In the genomic region with DNA sequence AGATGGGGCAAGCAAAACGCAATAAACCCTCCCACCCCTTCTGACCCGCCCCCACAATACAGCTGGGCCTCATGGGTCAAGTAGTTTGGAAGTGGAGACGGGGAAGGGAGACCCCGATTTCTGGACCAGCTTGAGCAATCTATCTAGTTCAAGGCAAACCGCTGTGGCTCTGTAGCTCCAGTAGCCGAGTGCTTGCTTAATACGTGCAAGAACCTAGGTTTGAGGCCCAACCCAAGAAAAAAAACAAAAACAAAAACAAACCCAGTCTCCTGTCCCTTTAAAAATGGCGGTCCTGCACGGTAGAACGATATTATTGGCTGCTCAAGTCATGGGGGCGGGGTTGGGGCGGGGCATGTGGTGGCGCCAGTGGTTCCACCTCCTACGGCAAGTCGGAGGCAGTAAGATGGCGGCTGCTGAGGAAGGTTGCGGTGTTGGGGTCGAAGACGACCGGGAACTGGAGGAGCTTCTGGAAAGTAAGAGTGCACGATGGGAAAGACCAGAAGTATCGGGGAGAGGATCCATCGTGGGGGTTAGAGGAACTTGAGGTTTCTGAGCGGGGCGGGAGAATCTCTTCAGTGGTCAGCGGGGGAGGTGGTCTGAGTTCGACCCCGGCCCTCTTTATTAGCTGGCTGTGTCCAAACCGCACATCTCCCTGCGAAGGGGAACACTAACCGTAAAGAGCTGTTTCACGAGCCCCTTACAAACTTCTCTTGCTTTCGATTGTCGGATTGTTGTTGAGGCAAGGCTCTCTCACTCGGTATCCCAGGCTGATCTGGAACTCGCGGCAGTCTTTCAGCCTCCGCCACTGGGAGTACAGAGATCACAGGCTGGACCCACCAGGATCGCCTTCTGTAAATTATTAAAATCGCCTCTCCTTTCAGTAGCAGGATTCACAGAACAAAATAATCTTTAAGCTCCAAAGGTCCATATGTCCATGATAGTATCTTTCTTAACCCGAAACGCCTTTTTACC, we compare ENCODE assay signal across 8 mouse cellular contexts. TPM values are rescaled to one million over a fixed set of nuclear protein-coding genes. Genes with fewer than 3 reads are reported as not detected.
DNase-seq lines count a peak whose midpoint lies in the region; ATAC-seq and TF ChIP-seq lines count a peak whose summit lies in the region.

Gene Pex19 (plus strand): TSS at position 380 of the 972 bp plus-strand sequence.

- no peak for TF ChIP-seq CTCF in G1E (IDR thresholded peaks at IDR 0.05; ENCODE audit: low read depth, low read length)

- no peak within 1 kb of the TSS for H3K27ac ChIP-seq in forebrain, embryonic 14.5 days (ENCODE audit: low read depth, low read length)
- peak within 1 kb of the TSS; percentile 65 for H3K27ac ChIP-seq in liver, embryonic 16.5 days (ENCODE audit: low read length)
- H3K27ac ChIP-seq in neural tube, embryonic 13.5 days (replicated peaks): peak within 1 kb of the TSS; percentile 67; the same call in 1 of the 2 replicates

- H3K4me3 ChIP-seq in G1E (ENCODE audit: low read depth, low read length): peak within 1 kb of the TSS; percentile 76
- H3K4me3 ChIP-seq in forebrain, embryonic 14.5 days (ENCODE audit: low read depth, low read length): peak within 1 kb of the TSS; percentile 71
- H3K4me3 ChIP-seq in liver, embryonic 16.5 days (ENCODE audit: low read depth, low read length): peak within 1 kb of the TSS; percentile 93
- peak within 1 kb of the TSS; percentile 73 for H3K4me3 ChIP-seq in neural tube, embryonic 13.5 days

- WGBS in forebrain, embryonic 14.5 days: 1% methylated on average over 42 of the region's 42 CpGs
- WGBS in large intestine, adult 2 months: 1% methylated on average over 42 of the region's 42 CpGs
- WGBS in liver, embryonic 16.5 days (ENCODE audit: insufficient replicate concordance): under 1% methylated on average over 42 of the region's 42 CpGs
- WGBS in neural tube, embryonic 13.5 days: 1% methylated on average over 42 of the region's 42 CpGs

- H3K4me1 ChIP-seq in G1E (ENCODE audit: insufficient read depth, low read depth, low read length): peaks cover 21% of the 10 kb centered on the region
- peaks cover 8% of the 10 kb centered on the region for H3K4me1 ChIP-seq in forebrain, embryonic 14.5 days (ENCODE audit: control insufficient read depth, insufficient read depth, low read length)
- peaks cover 14% of the 10 kb centered on the region for H3K4me1 ChIP-seq in liver, embryonic 16.5 days (ENCODE audit: control insufficient read depth, low read depth, low read length)
- H3K4me1 ChIP-seq in neural tube, embryonic 13.5 days (replicated peaks): peaks cover 22% of the 10 kb centered on the region

- ATAC-seq in G1E (ENCODE audit: extremely low read depth, insufficient number of reproducible peaks, low FRiP score, poor library complexity, severe bottlenecking): peak; percentile 92
- ATAC-seq in forebrain, embryonic 14.5 days: peak; percentile 98
- ATAC-seq in liver, embryonic 16.5 days (ENCODE audit: low read depth): peak; percentile 97
- peak; percentile 99 for ATAC-seq in neural tube, embryonic 13.5 days (ENCODE audit: low read depth)

- peaks cover 55% of the 10 kb centered on the region for H3K36me3 ChIP-seq in G1E (replicated peaks)
- H3K36me3 ChIP-seq in forebrain, embryonic 14.5 days (ENCODE audit: control insufficient read depth, insufficient read depth, low read length): peaks cover 53% of the 10 kb centered on the region
- H3K36me3 ChIP-seq in liver, embryonic 16.5 days (ENCODE audit: control insufficient read depth, insufficient read depth): peaks cover 21% of the 10 kb centered on the region
- peaks cover 55% of the 10 kb centered on the region for H3K36me3 ChIP-seq in neural tube, embryonic 13.5 days

- peak; percentile 73 for DNase-seq in G1E (ENCODE audit: low spot score)
- peak; percentile 63 for DNase-seq in cerebellum, adult 11 months
- DNase-seq in forebrain, embryonic 14.5 days (ENCODE audit: low spot score): peak; percentile 97
- peak; percentile 81 to 88 for DNase-seq in heart, postnatal 10 days
- no peak for DNase-seq in large intestine, adult 2 months (ENCODE audit: low read depth, low spot score)
- peak; percentile 85 for DNase-seq in telencephalon, adult 2 months (ENCODE audit: low read depth, low spot score)

- H3K9ac ChIP-seq in forebrain, embryonic 14.5 days (ENCODE audit: low read length): peak within 1 kb of the TSS; percentile 84
- H3K9ac ChIP-seq in liver, embryonic 16.5 days (ENCODE audit: low read depth, low read length): peak within 1 kb of the TSS; percentile 88
- H3K9ac ChIP-seq in neural tube, embryonic 13.5 days: peak within 1 kb of the TSS; percentile 91

- H3K27me3 ChIP-seq in G1E (ENCODE audit: insufficient read depth, low read length): no peaks in the 10 kb centered on the region
- H3K27me3 ChIP-seq in forebrain, embryonic 14.5 days (replicated peaks; ENCODE audit: control insufficient read depth, insufficient read depth, low read length): no peaks in the 10 kb centered on the region
- H3K27me3 ChIP-seq in liver, embryonic 16.5 days (ENCODE audit: control insufficient read depth, insufficient read depth, low read depth, low read length): no peaks in the 10 kb centered on the region
- no peaks in the 10 kb centered on the region for H3K27me3 ChIP-seq in neural tube, embryonic 13.5 days

- H3K4me2 ChIP-seq in forebrain, embryonic 14.5 days (ENCODE audit: low read length): peak within 1 kb of the TSS; percentile 75
- H3K4me2 ChIP-seq in liver, embryonic 16.5 days (ENCODE audit: low read depth, low read length): peak within 1 kb of the TSS; percentile 89
- peak within 1 kb of the TSS; percentile 62 for H3K4me2 ChIP-seq in neural tube, embryonic 13.5 days

- H3K9me3 ChIP-seq in G1E (replicated peaks): no peaks in the 10 kb centered on the region
- H3K9me3 ChIP-seq in forebrain, embryonic 14.5 days (replicated peaks; ENCODE audit: control insufficient read depth, low read length): no peaks in the 10 kb centered on the region
- no peaks in the 10 kb centered on the region for H3K9me3 ChIP-seq in liver, embryonic 16.5 days (replicated peaks; ENCODE audit: control insufficient read depth, low read length)
- H3K9me3 ChIP-seq in neural tube, embryonic 13.5 days: no peaks in the 10 kb centered on the region

- intact Hi-C loops in heart, postnatal 10 days (cut with DNase I): loop anchor here (2.0 kb wide), 1 partner anchor 184 kb away; no protein-coding TSS in a partner anchor

RNA-seq across cellular contexts. Expression of gene Pex19, which starts in this region (rescaled TPM):
- total RNA-seq in G1E (2014; fragmentation: Nextera tagmentation) (47.6 and 55.4 TPM in 2 replicates), G1E (2017) (51.8 and 54.2 TPM in 2 replicates)
- 12.5 and 24.9 TPM in 2 replicates for polyA plus RNA-seq in G1E (2012)
- polyA plus RNA-seq in forebrain, embryonic 14.5 days (2014; fragmentation: Nextera tagmentation; extraction: Ambion mirVana): 159 TPM in 2 replicates
- total RNA-seq in heart, postnatal 10 days (2021): 100 to 1,000 TPM; 145 to 153 TPM
- 81.2 and 108 TPM in 2 replicates for polyA plus RNA-seq in large intestine, adult 2 months (2012; rRNA removed)
- 42.4 and 43.9 TPM in 2 replicates for polyA plus RNA-seq in liver, embryonic 16.5 days (2015; fragmentation: Nextera tagmentation; extraction: Ambion mirVana)
- 163 and 164 TPM in 2 replicates for polyA plus RNA-seq in neural tube, embryonic 13.5 days (2015; fragmentation: Nextera tagmentation; extraction: Ambion mirVana)
